Mouse (Mus musculus) G1E (cell line): ENCODE results near the gene Pcp4. TPM values are rescaled to one million over a fixed set of nuclear protein-coding genes. Genes with fewer than 3 reads are reported as not detected.

Source experiments
- ATAC-seq: 2 replicates; pipeline ENCODE4 v1.8.0; 2016; ENCODE audit warnings: mild to moderate bottlenecking; ENCODE audit not compliant: insufficient number of reproducible peaks, poor library complexity, low FRiP score, severe bottlenecking; ENCODE audit errors: extremely low read depth
- DNase-seq: peaks from one replicate; pipeline ENCODE4 v3.0.0; 2012; ENCODE audit warnings: low spot score
- H3K27me3 ChIP-seq: 2 replicates; pipeline ENCODE4 v1.6.1; 2012; ENCODE audit warnings: mild to moderate bottlenecking, low read length, inconsistent platforms; ENCODE audit not compliant: insufficient read depth
- H3K36me3 ChIP-seq: replicated peaks from 2 replicates; pipeline ENCODE3; 2012; ENCODE audit warnings: mild to moderate bottlenecking, inconsistent platforms
- H3K4me1 ChIP-seq: 2 replicates; pipeline ENCODE4 v1.6.1; 2012; ENCODE audit warnings: low read depth, low read length, inconsistent platforms, mixed read lengths; ENCODE audit not compliant: insufficient read depth
- H3K4me3 ChIP-seq: 2 replicates; pipeline ENCODE4 v1.5.1; 2012; ENCODE audit warnings: low read depth, mild to moderate bottlenecking, inconsistent platforms, low read length, moderate library complexity, mixed read lengths
- H3K9me3 ChIP-seq: replicated peaks from 2 replicates; pipeline ENCODE4 v1.6.1; 2012; ENCODE audit warnings: inconsistent platforms
- CTCF ChIP-seq: IDR thresholded peaks from 2 replicates; pipeline ENCODE4 v1.5.1; 2012; ENCODE audit warnings: low read depth, low read length, inconsistent platforms, mixed read lengths
- GATA1 ChIP-seq: IDR thresholded peaks from 2 replicates; pipeline ENCODE4 v1.6.1; 2012; ENCODE audit warnings: borderline replicate concordance, low read length, inconsistent platforms, mixed read lengths
- GATA2 ChIP-seq: IDR thresholded peaks from 2 replicates; pipeline ENCODE4 v1.6.1; 2012; ENCODE audit warnings: low read depth, low read length, inconsistent platforms, borderline replicate concordance
- POLR2AphosphoS5 ChIP-seq: IDR thresholded peaks from 2 replicates; pipeline ENCODE4 v1.6.1; 2012; ENCODE audit warnings: low read depth, low read length, inconsistent platforms; ENCODE audit not compliant: insufficient replicate concordance
- TAL1 ChIP-seq: conservative IDR thresholded peaks from 2 replicates; pipeline ENCODE4 v1.6.1; 2012; ENCODE audit warnings: low read depth, low read length, inconsistent platforms, mixed read lengths
- polyA plus RNA-seq: library from polyadenylated mRNA; stranded (reverse); fragments of >175 nt; gene quantifications from 2 replicates; pipeline ENCODE4 v1.2.3, GENCODE M21; 2012
- total RNA-seq, 2 experiments: library from RNA; stranded (forward) in 1 of 2; stranded (reverse) in 1 of 2; fragments of 200-1000 nt in 1 of 2; fragments of >200 nt in 1 of 2; fragmentation: Nextera tagmentation in 1 of 2; gene quantifications; 2 replicates each; pipeline ENCODE4 v1.2.3; 2014 to 2017

Pcp4 gene
- total and polyA plus RNA-seq, 3 experiments: not detected

DNA sequence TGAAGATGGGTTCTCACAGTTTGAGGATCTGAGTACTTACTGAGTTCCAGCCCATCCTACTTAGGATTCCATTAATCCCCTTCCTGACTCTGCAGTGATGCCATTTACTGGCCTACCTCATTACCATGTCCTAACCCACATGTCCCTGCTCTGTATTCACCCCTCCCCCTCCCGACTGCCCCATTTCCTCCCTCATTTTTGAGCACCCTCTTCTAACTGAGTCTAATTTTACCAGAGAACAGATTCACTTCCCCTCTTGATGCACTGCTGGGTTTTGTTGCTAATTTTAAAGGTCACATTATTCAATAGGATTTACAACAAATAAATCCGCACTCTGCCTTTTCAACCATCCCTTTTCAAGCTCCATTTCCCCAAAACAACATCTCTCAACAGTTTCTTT is 73.7 kb downstream of the Pcp4 start:
- H3K4me3 ChIP-seq: no peak overlapping the region
- DNase-seq (no peak), ATAC-seq (no peak)
- no peaks in the 10 kb centered on the region for H3K36me3 ChIP-seq
- no peaks in the 10 kb centered on the region for H3K4me1 ChIP-seq
- peaks cover 4% of the 10 kb centered on the region; the same call in 1 of the 2 replicates for H3K9me3 ChIP-seq
- H3K27me3 ChIP-seq: no peaks in the 10 kb centered on the region
- no peak for TF ChIP-seq CTCF
- no peak for TF ChIP-seq TAL1
- TF ChIP-seq GATA2: no peak
- TF ChIP-seq GATA1: no peak
- TF ChIP-seq POLR2AphosphoS5: no peak

GRCm38 (mm10) chr16:96552680-96553079 is 85.3 kb downstream of the Pcp4 start:
- H3K4me1 ChIP-seq: no peaks in the 10 kb centered on the region
- H3K9me3 ChIP-seq: no peaks in the 10 kb centered on the region
- no peak for ATAC-seq
- H3K27me3 ChIP-seq: no peaks in the 10 kb centered on the region
- no peaks in the 10 kb centered on the region for H3K36me3 ChIP-seq
- TF ChIP-seq TAL1 (no peak), GATA1 (no peak), GATA2 (no peak), CTCF (no peak), POLR2AphosphoS5 (no peak)
- DNase-seq: no peak
- H3K4me3 ChIP-seq: no peak overlapping the region

DNA sequence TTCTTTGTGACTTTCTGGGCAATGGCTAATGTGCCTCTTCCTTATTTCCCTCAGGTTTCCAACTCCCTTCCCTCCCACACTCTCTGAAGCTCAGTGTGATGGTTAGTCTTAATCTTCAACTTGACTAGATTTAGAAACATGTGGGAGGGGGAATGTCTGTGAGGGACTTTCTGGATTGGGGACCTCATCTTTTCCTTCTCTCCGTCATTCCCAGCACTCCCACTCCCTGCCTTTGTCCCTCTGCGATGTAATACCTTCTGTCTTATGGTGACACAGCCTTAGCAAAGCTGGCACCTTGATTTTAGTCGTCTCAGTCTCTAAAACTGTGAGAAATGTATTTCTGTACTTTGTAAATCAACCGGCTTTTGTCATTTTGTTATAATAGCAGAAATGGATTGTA is 88.0 kb downstream of the Pcp4 start:
- H3K4me1 ChIP-seq: no peaks in the 10 kb centered on the region
- H3K4me3 ChIP-seq: no peak overlapping the region
- ATAC-seq (no peak), DNase-seq (no peak)
- no peaks in the 10 kb centered on the region for H3K27me3 ChIP-seq
- no peaks in the 10 kb centered on the region for H3K9me3 ChIP-seq
- no peak for TF ChIP-seq POLR2AphosphoS5
- TF ChIP-seq GATA2: no peak
- no peak for TF ChIP-seq TAL1
- no peak for TF ChIP-seq CTCF
- no peak for TF ChIP-seq GATA1
- no peaks in the 10 kb centered on the region for H3K36me3 ChIP-seq

DNA sequence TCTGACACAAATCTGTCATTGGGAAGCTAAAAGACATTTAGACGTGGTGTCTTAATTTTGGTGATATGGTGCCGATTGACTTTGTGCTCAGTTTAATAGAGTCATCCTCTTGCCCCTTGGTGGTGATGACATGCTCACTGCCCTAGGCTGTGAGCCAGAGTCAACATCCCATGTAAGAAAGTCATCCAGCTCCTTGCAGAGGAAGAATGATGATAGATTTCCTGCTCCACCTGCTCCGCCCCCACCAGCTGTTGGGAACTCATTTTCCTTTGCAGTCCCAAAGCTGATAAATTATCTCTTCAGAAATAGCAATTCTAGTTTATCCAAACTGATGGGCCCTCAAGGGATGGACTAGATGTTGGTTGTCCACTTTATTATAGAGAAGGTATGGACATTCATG is 89.2 kb downstream of the Pcp4 start:
- Histone ChIP-seq H3K36me3 (no peaks in the 10 kb centered on the region), H3K27me3 (no peaks in the 10 kb centered on the region), H3K9me3 (no peaks in the 10 kb centered on the region), H3K4me1 (no peaks in the 10 kb centered on the region), H3K4me3 (no peak overlapping the region)
- ATAC-seq (no peak), DNase-seq (no peak)
- TF ChIP-seq CTCF (no peak), GATA2 (no peak), POLR2AphosphoS5 (no peak), TAL1 (no peak), GATA1 (no peak)

DNA sequence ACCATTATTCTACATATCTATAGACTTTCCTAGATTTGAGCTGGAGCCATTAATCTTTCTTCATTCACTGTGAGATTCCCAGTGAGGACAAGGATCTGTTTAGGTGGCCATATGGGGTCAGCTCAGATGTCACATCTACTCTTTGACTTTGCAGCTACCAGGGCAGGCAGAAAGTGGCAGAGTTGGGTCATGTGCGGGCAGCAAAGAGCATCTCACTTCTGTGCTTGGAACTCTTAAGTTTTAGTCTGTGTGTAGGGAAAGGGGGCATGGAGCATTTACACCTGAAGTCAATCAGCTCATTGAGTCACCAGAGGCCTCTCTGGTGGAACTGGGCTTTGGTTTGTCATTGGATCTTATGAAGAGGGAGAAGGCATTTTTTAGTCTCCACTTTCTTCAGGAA is 90.9 kb downstream of the Pcp4 start:
- TF ChIP-seq CTCF (no peak), GATA1 (no peak), GATA2 (no peak), POLR2AphosphoS5 (no peak), TAL1 (no peak)
- ATAC-seq: no peak
- Histone ChIP-seq H3K9me3 (no peaks in the 10 kb centered on the region), H3K27me3 (no peaks in the 10 kb centered on the region), H3K36me3 (no peaks in the 10 kb centered on the region), H3K4me1 (no peaks in the 10 kb centered on the region), H3K4me3 (no peak overlapping the region)
- no peak for DNase-seq

DNA sequence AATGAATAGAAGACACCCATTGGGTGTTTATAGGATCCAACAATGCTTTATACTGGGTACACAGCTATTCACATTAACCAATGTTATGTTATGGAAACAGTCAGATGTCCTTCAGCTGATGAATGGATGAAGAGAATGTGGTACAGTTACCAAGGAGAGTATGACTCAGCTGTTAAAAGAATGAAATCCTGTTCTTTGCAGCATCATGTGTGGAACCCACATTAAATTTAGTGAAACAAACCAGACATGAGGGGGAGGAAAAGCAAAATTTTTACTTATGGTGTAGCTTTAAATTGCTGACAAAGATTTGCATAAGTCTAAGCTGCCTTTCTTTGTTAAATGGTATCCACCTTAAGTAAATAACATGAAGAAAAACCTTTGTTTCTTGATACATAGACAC is 92.4 kb downstream of the Pcp4 start:
- Histone ChIP-seq H3K27me3 (no peaks in the 10 kb centered on the region), H3K9me3 (no peaks in the 10 kb centered on the region), H3K4me3 (no peak overlapping the region), H3K36me3 (no peaks in the 10 kb centered on the region), H3K4me1 (no peaks in the 10 kb centered on the region)
- ATAC-seq (no peak), DNase-seq (no peak)
- TF ChIP-seq POLR2AphosphoS5 (no peak), GATA2 (no peak), GATA1 (no peak), TAL1 (no peak), CTCF (no peak)

GRCm38 (mm10) chr16:96563350-96564257 is 96.2 kb downstream of the Pcp4 start:
- H3K9me3 ChIP-seq: no peaks in the 10 kb centered on the region
- TF ChIP-seq GATA2: no peak
- no peak for TF ChIP-seq TAL1
- no peak for TF ChIP-seq GATA1
- TF ChIP-seq CTCF: no peak
- TF ChIP-seq POLR2AphosphoS5: no peak
- H3K27me3 ChIP-seq: no peaks in the 10 kb centered on the region
- no peaks in the 10 kb centered on the region for H3K36me3 ChIP-seq
- H3K4me1 ChIP-seq: no peaks in the 10 kb centered on the region
- DNase-seq (no peak), ATAC-seq (no peak)
- no peak overlapping the region for H3K4me3 ChIP-seq
